ENCODE assay signal across 9 mouse cellular contexts in genomic region chr9:35318537-35319172, GRCm38 (mm10). TPM values are rescaled to one million over a fixed set of nuclear protein-coding genes. Genes with fewer than 3 reads are reported as not detected.
DNase-seq lines count a peak whose midpoint lies in the region; ATAC-seq lines count a peak whose summit lies in the region.
"Had no signal": no experiment of that assay in that cellular context is flagged by ENCODE, and none has a peak within 500 bp of the region (broad histone marks: within the 10 kb centered on the region; RNA-seq: fewer than 3 reads in every experiment).

No protein-coding gene starts in this region.

- WGBS in hindbrain, embryonic 11.5 days, result 17% methylated on average over 9 of the region's 9 CpGs
- WGBS in hindbrain, embryonic 16.5 days, result 19% methylated on average over 9 of the region's 9 CpGs
- WGBS in embryonic facial prominence, embryonic 10.5 days, result 18% methylated on average over 9 of the region's 9 CpGs
- 32% methylated on average over 9 of the region's 9 CpGs for WGBS in midbrain, embryonic 13.5 days

- H3K9me3 ChIP-seq in hindbrain, embryonic 11.5 days (ENCODE audit: control insufficient read depth, low read length), result no peaks in the 10 kb centered on the region
- no peaks in the 10 kb centered on the region for H3K9me3 ChIP-seq in hindbrain, embryonic 16.5 days (ENCODE audit: control insufficient read depth, low read length)
- no peaks in the 10 kb centered on the region for H3K9me3 ChIP-seq in embryonic facial prominence, embryonic 10.5 days
- H3K9me3 ChIP-seq in midbrain, embryonic 13.5 days, result no peaks in the 10 kb centered on the region

- DNase-seq in hindbrain, embryonic 11.5 days (ENCODE audit: low spot score), result peak; percentile 39
- peak; percentile 62 for DNase-seq in embryonic facial prominence, embryonic 10.5 days (ENCODE audit: low spot score)
- DNase-seq in kidney, adult 8-10 months, result peak; percentile 85 to 86
- no peak for DNase-seq in natural killer cell, adult 2 months (ENCODE audit: low spot score in 2 of 2)
- no peak for DNase-seq in right cerebral cortex, postnatal 14 days
- no peak for DNase-seq in cerebellum, adult 11-12 months

- peaks cover 14% of the 10 kb centered on the region for H3K27me3 ChIP-seq in hindbrain, embryonic 11.5 days (ENCODE audit: control insufficient read depth, insufficient read depth, low read length)
- H3K27me3 ChIP-seq in hindbrain, embryonic 16.5 days (replicated peaks; ENCODE audit: control insufficient read depth, insufficient read depth, low read length), result peaks cover 17% of the 10 kb centered on the region
- H3K27me3 ChIP-seq in embryonic facial prominence, embryonic 10.5 days (replicated peaks; ENCODE audit: low read depth, poor library complexity, severe bottlenecking), result peaks cover 50% of the 10 kb centered on the region
- H3K27me3 ChIP-seq in midbrain, embryonic 13.5 days, result peaks cover 58% of the 10 kb centered on the region

- no peak overlapping the region for H3K4me2 ChIP-seq in hindbrain, embryonic 11.5 days (replicated peaks; ENCODE audit: low read depth, low read length)
- H3K4me2 ChIP-seq in hindbrain, embryonic 16.5 days (ENCODE audit: low read length), result no peak overlapping the region
- H3K4me2 ChIP-seq in midbrain, embryonic 13.5 days (replicated peaks), result no peak overlapping the region

- H3K36me3 ChIP-seq in hindbrain, embryonic 11.5 days (ENCODE audit: control insufficient read depth, insufficient read depth, low read length), result no peaks in the 10 kb centered on the region
- H3K36me3 ChIP-seq in hindbrain, embryonic 16.5 days (ENCODE audit: control insufficient read depth, insufficient read depth, low read length), result no peaks in the 10 kb centered on the region
- H3K36me3 ChIP-seq in embryonic facial prominence, embryonic 10.5 days (replicated peaks), result no peaks in the 10 kb centered on the region
- no peaks in the 10 kb centered on the region for H3K36me3 ChIP-seq in midbrain, embryonic 13.5 days

- H3K9ac ChIP-seq in hindbrain, embryonic 11.5 days (ENCODE audit: low read depth, low read length), result 0 out of 2 replicates have a peak overlapping the region, but pooled peaks have one; percentile 15
- no peak overlapping the region for H3K9ac ChIP-seq in hindbrain, embryonic 16.5 days (ENCODE audit: low read depth, low read length)
- no peak overlapping the region for H3K9ac ChIP-seq in midbrain, embryonic 13.5 days (replicated peaks)

- H3K4me3 ChIP-seq in hindbrain, embryonic 11.5 days (ENCODE audit: low read depth, low read length), result no peak overlapping the region
- no peak overlapping the region for H3K4me3 ChIP-seq in hindbrain, embryonic 16.5 days (ENCODE audit: low read length)
- H3K4me3 ChIP-seq in embryonic facial prominence, embryonic 10.5 days, result no peak overlapping the region
- H3K4me3 ChIP-seq in midbrain, embryonic 13.5 days (replicated peaks), result no peak overlapping the region
- H3K4me3 ChIP-seq: erythroblast, embryonic 14.5 days had no signal

- ATAC-seq in hindbrain, embryonic 11.5 days (ENCODE audit: low FRiP score), result peak; percentile 10; the same call in 1 of the 2 replicates
- ATAC-seq in hindbrain, embryonic 16.5 days, result no peak; the same call in 1 of the 2 replicates
- ATAC-seq in midbrain, embryonic 13.5 days, result peak; percentile 38; the same call in 1 of the 2 replicates

- H3K27ac ChIP-seq in hindbrain, embryonic 11.5 days (ENCODE audit: low read depth, low read length), result no peak overlapping the region
- H3K27ac ChIP-seq in hindbrain, embryonic 16.5 days (ENCODE audit: low read depth, low read length), result no peak overlapping the region
- H3K27ac ChIP-seq in embryonic facial prominence, embryonic 10.5 days (replicated peaks), result peak overlapping the region; percentile 49
- no peak overlapping the region for H3K27ac ChIP-seq in midbrain, embryonic 13.5 days

- H3K4me1 ChIP-seq in hindbrain, embryonic 11.5 days (replicated peaks; ENCODE audit: control insufficient read depth, insufficient read depth, low read length), result peaks cover 11% of the 10 kb centered on the region
- no peaks in the 10 kb centered on the region for H3K4me1 ChIP-seq in hindbrain, embryonic 16.5 days (ENCODE audit: control insufficient read depth, insufficient read depth, low read depth, low read length)
- H3K4me1 ChIP-seq in embryonic facial prominence, embryonic 10.5 days, result peaks cover 76% of the 10 kb centered on the region
- peaks cover 32% of the 10 kb centered on the region for H3K4me1 ChIP-seq in midbrain, embryonic 13.5 days (replicated peaks)

RNA-seq across cellular contexts. Expression of gene Rpusd4, which starts 51.0 kb away (rescaled TPM):
- 27.1 and 29.6 TPM in 2 replicates for polyA plus RNA-seq in hindbrain, embryonic 11.5 days (2014; fragmentation: Nextera tagmentation; extraction: Ambion mirVana)
- 17.6 and 20.0 TPM in 2 replicates for polyA plus RNA-seq in hindbrain, embryonic 16.5 days (2015; fragmentation: Nextera tagmentation; extraction: Ambion mirVana)
- polyA plus RNA-seq in embryonic facial prominence, embryonic 10.5 days (2016; fragmentation: Nextera tagmentation; extraction: Ambion mirVana), result 35.4 and 35.9 TPM in 2 replicates
- 20.3 and 24.1 TPM in 2 replicates for polyA plus RNA-seq in midbrain, embryonic 13.5 days (2015; fragmentation: Nextera tagmentation; extraction: Ambion mirVana)

RNA-seq across cellular contexts. Expression of gene Fam118b, which starts 51.0 kb away (rescaled TPM):
- 71.4 and 84.8 TPM in 2 replicates for polyA plus RNA-seq in hindbrain, embryonic 11.5 days (2014; fragmentation: Nextera tagmentation; extraction: Ambion mirVana)
- 46.6 and 48.5 TPM in 2 replicates for polyA plus RNA-seq in hindbrain, embryonic 16.5 days (2015; fragmentation: Nextera tagmentation; extraction: Ambion mirVana)
- 63.4 and 66.4 TPM in 2 replicates for polyA plus RNA-seq in embryonic facial prominence, embryonic 10.5 days (2016; fragmentation: Nextera tagmentation; extraction: Ambion mirVana)
- 83.1 and 86.8 TPM in 2 replicates for polyA plus RNA-seq in midbrain, embryonic 13.5 days (2015; fragmentation: Nextera tagmentation; extraction: Ambion mirVana)

Comparison
In these comparisons a context has a peak if more than half of its experiments do, and no peak if none do; other contexts are left out.
1. DNase-seq: peak in hindbrain, embryonic 11.5 days (single experiment), embryonic facial prominence, embryonic 10.5 days (single experiment) and kidney, adult 8-10 months (2 of 2); none in natural killer cell, adult 2 months (0 of 2), right cerebral cortex, postnatal 14 days (single experiment) and cerebellum, adult 11-12 months (single experiment).